Mouse (Mus musculus): ENCODE results near the gene Gsc2. TPM values are rescaled to one million over a fixed set of nuclear protein-coding genes. Genes with fewer than 3 reads are reported as not detected.

The Gsc2 gene
- total and polyA plus RNA-seq, 3 experiments, result not detected

DNA sequence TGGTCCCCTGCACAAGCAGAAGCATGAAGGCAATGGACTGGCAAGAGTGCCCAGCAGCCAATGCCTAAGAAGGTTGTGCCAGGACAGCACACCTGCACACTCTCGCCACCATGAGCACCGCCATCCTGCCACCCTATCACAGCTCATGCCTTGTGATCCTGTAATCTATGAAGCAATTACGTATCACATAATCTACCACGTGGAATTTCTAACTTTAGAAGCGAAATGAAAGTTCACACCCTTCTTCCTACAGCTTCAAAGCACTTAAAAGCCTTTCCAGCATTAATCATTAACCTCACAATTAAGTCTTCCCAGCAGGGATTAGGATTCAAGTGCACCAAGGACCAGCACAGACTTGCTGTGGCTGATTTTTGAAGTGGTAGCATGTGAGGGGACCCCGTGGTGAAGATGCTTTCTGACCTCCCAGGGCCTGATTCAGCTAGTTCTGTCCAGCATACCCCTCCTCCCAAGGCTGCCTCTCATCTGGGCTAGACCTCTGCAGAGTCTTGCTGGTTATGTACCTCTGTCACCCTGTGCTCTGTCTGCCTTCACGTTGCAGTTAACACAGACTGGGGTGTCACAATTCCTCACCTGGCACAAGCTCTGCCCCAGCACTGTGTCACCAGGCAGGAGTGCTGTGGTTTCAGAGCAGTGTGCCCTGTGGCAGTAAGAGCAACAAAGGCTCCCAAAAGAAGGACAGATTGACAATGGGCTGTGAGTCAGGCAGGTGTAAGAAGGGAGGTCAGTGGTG is 30.4 kb upstream of the Gsc2 start:
- Histone ChIP-seq H3K36me3 (replicated peaks) (no peaks in the 10 kb centered on the region), H3K9me3 (replicated peaks) (no peaks in the 10 kb centered on the region), H3K4me3 (ENCODE audit: low read depth, low read length) (no peak overlapping the region; the same call in 1 of the 2 replicates), H3K27me3 (ENCODE audit: insufficient read depth, low read length) (peaks cover 16% of the 10 kb centered on the region), H3K4me1 (ENCODE audit: insufficient read depth, low read depth, low read length) (peaks cover 14% of the 10 kb centered on the region)
- ATAC-seq (ENCODE audit: extremely low read depth, insufficient number of reproducible peaks, low FRiP score, poor library complexity, severe bottlenecking) (no peak), DNase-seq (ENCODE audit: low spot score) (no peak)
- no peak for TF ChIP-seq GATA2 (IDR thresholded peaks at IDR 0.05; ENCODE audit: borderline replicate concordance, low read depth, low read length)
- TF ChIP-seq GATA1 (IDR thresholded peaks at IDR 0.05; ENCODE audit: borderline replicate concordance, low read length), result no peak
- TF ChIP-seq CTCF (IDR thresholded peaks at IDR 0.05; ENCODE audit: low read depth, low read length), result no peak
- TF ChIP-seq TAL1 (conservative IDR thresholded peaks at IDR 0.05; ENCODE audit: low read depth, low read length), result no peak
- no peak for TF ChIP-seq POLR2AphosphoS5 (IDR thresholded peaks at IDR 0.05; ENCODE audit: insufficient replicate concordance, low read depth, low read length)

DNA sequence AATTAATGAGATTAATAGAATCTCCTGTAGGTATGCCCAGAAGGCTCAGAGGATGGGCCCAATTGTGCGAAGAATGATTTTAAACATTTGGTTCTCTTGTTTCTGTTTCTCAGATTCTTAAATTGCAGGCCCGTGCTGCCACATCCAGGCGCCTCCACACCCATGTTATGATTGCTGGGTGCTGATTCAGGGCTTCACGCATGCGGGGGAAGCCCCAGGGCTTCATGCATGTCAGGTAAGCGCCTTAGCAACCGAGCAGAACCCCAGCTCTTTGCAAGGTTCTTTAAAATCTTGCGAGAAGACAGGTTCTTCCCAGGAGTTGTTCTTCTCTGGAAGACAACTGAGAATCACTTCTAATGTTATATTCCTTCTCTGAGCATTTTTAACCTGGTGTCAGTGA is 28.6 kb upstream of the Gsc2 start:
- H3K36me3 ChIP-seq (replicated peaks), result no peaks in the 10 kb centered on the region
- no peak overlapping the region for H3K4me3 ChIP-seq (ENCODE audit: low read depth, low read length)
- H3K4me1 ChIP-seq (ENCODE audit: insufficient read depth, low read depth, low read length), result peaks cover 19% of the 10 kb centered on the region
- TF ChIP-seq GATA2 (IDR thresholded peaks at IDR 0.05; ENCODE audit: borderline replicate concordance, low read depth, low read length) (no peak), CTCF (IDR thresholded peaks at IDR 0.05; ENCODE audit: low read depth, low read length) (no peak), GATA1 (IDR thresholded peaks at IDR 0.05; ENCODE audit: borderline replicate concordance, low read length) (no peak), POLR2AphosphoS5 (IDR thresholded peaks at IDR 0.05; ENCODE audit: insufficient replicate concordance, low read depth, low read length) (no peak), TAL1 (conservative IDR thresholded peaks at IDR 0.05; ENCODE audit: low read depth, low read length) (no peak)
- DNase-seq (ENCODE audit: low spot score) (no peak), ATAC-seq (ENCODE audit: extremely low read depth, insufficient number of reproducible peaks, low FRiP score, poor library complexity, severe bottlenecking) (no peak)
- peaks cover 16% of the 10 kb centered on the region for H3K27me3 ChIP-seq (ENCODE audit: insufficient read depth, low read length)
- no peaks in the 10 kb centered on the region for H3K9me3 ChIP-seq (replicated peaks)

DNA sequence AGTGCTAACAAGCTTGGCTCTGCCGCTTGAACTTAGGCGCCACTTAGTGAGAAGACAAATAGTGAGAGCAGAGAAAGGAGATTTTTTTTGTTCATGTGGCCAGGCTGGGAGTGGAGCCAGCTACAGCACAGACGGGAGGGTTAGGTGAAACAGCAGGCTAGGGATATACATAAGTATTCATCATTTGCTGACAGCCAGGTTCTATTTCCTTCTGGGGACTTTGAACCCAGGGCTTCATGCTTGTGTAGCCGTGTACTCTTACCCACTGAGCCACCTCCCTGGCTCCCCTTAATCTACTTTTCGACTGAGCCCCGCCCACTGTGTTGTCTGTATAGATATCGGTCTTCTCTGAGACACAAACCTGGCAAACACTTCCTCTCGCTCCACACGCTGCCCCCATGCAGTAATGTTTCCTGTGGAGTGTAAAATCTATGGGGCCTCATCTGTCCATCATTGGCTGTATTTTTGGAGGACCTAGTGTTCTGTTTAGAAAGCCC is 24.4 kb upstream of the Gsc2 start:
- no peak for ATAC-seq (ENCODE audit: extremely low read depth, insufficient number of reproducible peaks, low FRiP score, poor library complexity, severe bottlenecking)
- Histone ChIP-seq H3K4me3 (ENCODE audit: low read depth, low read length) (no peak overlapping the region), H3K9me3 (replicated peaks) (no peaks in the 10 kb centered on the region), H3K4me1 (ENCODE audit: insufficient read depth, low read depth, low read length) (peaks cover 18% of the 10 kb centered on the region), H3K36me3 (replicated peaks) (no peaks in the 10 kb centered on the region), H3K27me3 (ENCODE audit: insufficient read depth, low read length) (peaks cover 44% of the 10 kb centered on the region)
- TF ChIP-seq CTCF (IDR thresholded peaks at IDR 0.05; ENCODE audit: low read depth, low read length), result no peak
- DNase-seq (ENCODE audit: low spot score), result no peak

DNA sequence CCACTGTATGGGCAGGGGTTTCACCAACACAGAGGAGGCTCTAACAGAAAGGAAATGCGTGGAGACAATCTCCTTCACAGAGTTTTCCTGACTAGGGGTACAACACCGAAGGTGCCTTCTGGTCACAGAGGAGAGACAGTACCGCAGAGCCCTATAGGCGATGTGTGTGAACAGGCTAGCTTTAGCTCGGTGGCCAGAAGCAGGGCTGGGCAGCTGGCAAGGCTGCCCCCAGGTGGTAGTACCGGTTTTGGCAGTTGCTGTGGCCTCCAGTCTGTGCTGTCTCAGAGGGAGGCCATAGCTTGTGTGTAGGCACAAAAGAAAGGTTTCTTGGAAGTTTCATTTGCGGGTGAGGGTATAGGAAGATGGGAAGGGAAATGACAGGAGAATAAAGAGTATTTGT is 24.0 kb upstream of the Gsc2 start:
- Histone ChIP-seq H3K4me1 (ENCODE audit: insufficient read depth, low read depth, low read length) (peaks cover 20% of the 10 kb centered on the region), H3K36me3 (replicated peaks) (no peaks in the 10 kb centered on the region), H3K27me3 (ENCODE audit: insufficient read depth, low read length) (peaks cover 47% of the 10 kb centered on the region), H3K9me3 (replicated peaks) (no peaks in the 10 kb centered on the region), H3K4me3 (ENCODE audit: low read depth, low read length) (no peak overlapping the region)
- ATAC-seq (ENCODE audit: extremely low read depth, insufficient number of reproducible peaks, low FRiP score, poor library complexity, severe bottlenecking) (peak; percentile 57; the same call in 1 of the 2 replicates), DNase-seq (ENCODE audit: low spot score) (peak; percentile 69)
- TF ChIP-seq CTCF (IDR thresholded peaks at IDR 0.05; ENCODE audit: low read depth, low read length) (peak; percentile 72), GATA2 (IDR thresholded peaks at IDR 0.05; ENCODE audit: borderline replicate concordance, low read depth, low read length) (no peak)

DNA sequence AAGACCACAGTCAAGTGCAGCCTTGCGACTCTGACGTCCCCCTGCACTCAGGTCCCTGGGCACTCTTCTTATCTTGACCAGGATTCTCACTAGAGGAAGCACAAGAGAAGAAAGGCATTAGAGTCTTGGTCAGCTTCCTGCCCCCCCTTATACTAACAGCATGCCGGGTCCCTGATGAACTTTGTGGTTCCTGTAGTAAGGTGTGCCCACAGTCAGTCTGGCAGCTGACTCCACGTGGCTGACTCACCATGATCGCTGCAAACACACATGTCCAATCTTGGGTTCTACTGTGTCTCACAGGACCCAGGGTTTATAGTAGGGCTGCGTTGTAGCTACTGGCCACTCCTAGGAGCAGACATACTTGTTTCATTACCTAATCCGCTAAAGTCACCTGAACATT is 23.3 kb upstream of the Gsc2 start:
- Histone ChIP-seq H3K27me3 (ENCODE audit: insufficient read depth, low read length) (peaks cover 52% of the 10 kb centered on the region), H3K4me1 (ENCODE audit: insufficient read depth, low read depth, low read length) (peaks cover 24% of the 10 kb centered on the region), H3K4me3 (ENCODE audit: low read depth, low read length) (no peak overlapping the region), H3K36me3 (replicated peaks) (no peaks in the 10 kb centered on the region), H3K9me3 (replicated peaks) (no peaks in the 10 kb centered on the region)
- TF ChIP-seq GATA2 (IDR thresholded peaks at IDR 0.05; ENCODE audit: borderline replicate concordance, low read depth, low read length) (no peak), TAL1 (conservative IDR thresholded peaks at IDR 0.05; ENCODE audit: low read depth, low read length) (no peak), GATA1 (IDR thresholded peaks at IDR 0.05; ENCODE audit: borderline replicate concordance, low read length) (no peak), POLR2AphosphoS5 (IDR thresholded peaks at IDR 0.05; ENCODE audit: insufficient replicate concordance, low read depth, low read length) (no peak), CTCF (IDR thresholded peaks at IDR 0.05; ENCODE audit: low read depth, low read length) (no peak)
- ATAC-seq (ENCODE audit: extremely low read depth, insufficient number of reproducible peaks, low FRiP score, poor library complexity, severe bottlenecking) (no peak), DNase-seq (ENCODE audit: low spot score) (no peak)

DNA sequence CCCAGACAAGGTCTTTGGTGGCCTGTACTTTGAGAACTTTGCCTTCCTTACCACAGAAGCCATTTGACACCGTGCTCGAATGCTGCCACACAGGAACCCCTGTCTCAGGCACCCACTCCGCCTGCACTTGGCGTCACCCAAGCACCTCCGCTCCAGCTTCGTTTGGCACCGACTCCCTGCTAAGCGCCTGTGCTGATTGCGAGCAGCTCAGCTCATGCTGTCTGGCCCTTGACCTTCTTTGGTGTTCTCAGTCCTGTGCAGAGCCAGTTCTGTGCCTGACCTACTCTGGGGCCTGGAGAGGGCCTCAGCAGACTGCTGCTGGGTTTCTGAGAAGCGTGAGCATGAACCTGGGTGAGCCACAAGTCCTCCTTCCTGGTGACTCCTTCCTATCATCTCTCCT is 21.9 kb upstream of the Gsc2 start:
- H3K9me3 ChIP-seq (replicated peaks), result no peaks in the 10 kb centered on the region
- no peaks in the 10 kb centered on the region for H3K36me3 ChIP-seq (replicated peaks)
- H3K4me3 ChIP-seq (ENCODE audit: low read depth, low read length), result no peak overlapping the region
- DNase-seq (ENCODE audit: low spot score), result no peak
- TF ChIP-seq CTCF (IDR thresholded peaks at IDR 0.05; ENCODE audit: low read depth, low read length) (no peak), GATA1 (IDR thresholded peaks at IDR 0.05; ENCODE audit: borderline replicate concordance, low read length) (no peak), POLR2AphosphoS5 (IDR thresholded peaks at IDR 0.05; ENCODE audit: insufficient replicate concordance, low read depth, low read length) (no peak), TAL1 (conservative IDR thresholded peaks at IDR 0.05; ENCODE audit: low read depth, low read length) (no peak), GATA2 (IDR thresholded peaks at IDR 0.05; ENCODE audit: borderline replicate concordance, low read depth, low read length) (no peak)
- H3K4me1 ChIP-seq (ENCODE audit: insufficient read depth, low read depth, low read length), result peaks cover 24% of the 10 kb centered on the region
- peaks cover 58% of the 10 kb centered on the region for H3K27me3 ChIP-seq (ENCODE audit: insufficient read depth, low read length)
- ATAC-seq (ENCODE audit: extremely low read depth, insufficient number of reproducible peaks, low FRiP score, poor library complexity, severe bottlenecking), result no peak

All from G1E (cell line).